Mouse (Mus musculus) kidney, embryonic 16.5 days (tissue): Measurements from ENCODE around the gene Vkorc1. TPM values are rescaled to one million over a fixed set of nuclear protein-coding genes. Genes with fewer than 3 reads are reported as not detected.

Experiments
- ATAC-seq: fragments of 200-750 bp; cut with Nextera tagmentation; 2 replicates; pipeline ENCODE4 v1.8.0; 2017; ENCODE audit warnings: moderate TSS enrichment; ENCODE audit not compliant: low FRiP score, low TSS enrichment
- H3K27ac ChIP-seq: fragments of 300-500 bp; sonication (generic); 2 replicates; pipeline ENCODE4 v1.5.1; 2014; ENCODE audit warnings: low read length
- H3K27me3 ChIP-seq: fragments of 300-500 bp; sonication (generic); 2 replicates; pipeline ENCODE4 v1.6.1; 2014; ENCODE audit warnings: low read length, control low read depth, mixed read lengths; ENCODE audit not compliant: insufficient read depth
- H3K36me3 ChIP-seq: fragments of 300-500 bp; sonication (generic); 2 replicates; pipeline ENCODE4 v1.6.1; 2014; ENCODE audit warnings: low read length, control low read depth, mixed read lengths; ENCODE audit not compliant: insufficient read depth
- H3K4me1 ChIP-seq: fragments of 300-500 bp; sonication (generic); 2 replicates; pipeline ENCODE4 v1.6.1; 2014; ENCODE audit warnings: low read length, control low read depth, mixed read lengths; ENCODE audit not compliant: insufficient read depth
- H3K4me2 ChIP-seq: fragments of 300-500 bp; sonication (generic); replicated peaks from 2 replicates; pipeline ENCODE4 v1.6.1; 2014; ENCODE audit warnings: low read depth, low read length
- H3K4me3 ChIP-seq: fragments of 300-500 bp; sonication (generic); 2 replicates; pipeline ENCODE4 v1.5.1; 2014; ENCODE audit warnings: mild to moderate bottlenecking, low read length
- H3K9ac ChIP-seq: fragments of 300-500 bp; sonication (generic); replicated peaks from 2 replicates; pipeline ENCODE4 v1.6.1; 2014; ENCODE audit warnings: low read length
- H3K9me3 ChIP-seq: fragments of 300-500 bp; sonication (generic); 2 replicates; pipeline ENCODE4 v1.6.1; 2016; ENCODE audit warnings: low read length, control low read depth
- WGBS: fragments of 180-500 bp; shearing (Covaris S2); extraction: QIAGEN DNeasy Blood & Tissue Kit; methylation state at CpG from one replicate; pipeline ENCODE4 v1.1.7; 2014; 5-methylcytosine and 5-hydroxymethylcytosine counted together
- polyA plus RNA-seq: library from polyadenylated mRNA; unstranded; fragments of >200 nt; fragmentation: Nextera tagmentation; extraction: Ambion mirVana; gene quantifications from 2 replicates; pipeline ENCODE4 v1.2.1, GENCODE M21; 2015

Gene Vkorc1
- polyA plus RNA-seq, 1 experiment from 2014 or later: 168 TPM

DNA sequence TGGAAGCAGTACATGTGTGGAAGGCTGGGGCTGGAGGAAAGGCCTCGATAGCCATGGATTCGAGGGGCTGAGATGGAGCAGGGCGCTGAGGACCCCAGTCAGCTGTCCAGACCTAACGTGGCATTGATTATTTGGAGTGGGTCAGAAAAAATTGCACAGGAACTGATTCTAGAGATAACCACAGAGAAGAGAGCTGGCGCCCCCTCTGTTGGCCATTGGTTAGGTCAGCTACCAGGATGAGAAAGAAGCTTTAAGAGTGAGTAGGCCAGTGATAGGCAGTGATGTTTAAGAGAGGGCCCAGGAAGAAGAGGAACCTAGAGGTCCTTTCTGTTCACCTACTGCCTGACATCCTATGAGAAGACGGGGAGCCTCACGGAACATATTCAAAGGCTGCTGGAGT, 23.9 kb upstream of the Vkorc1 start:
- Histone ChIP-seq H3K9ac (no peak overlapping the region), H3K9me3 (no peaks in the 10 kb centered on the region), H3K27me3 (no peaks in the 10 kb centered on the region), H3K4me1 (peaks cover 7% of the 10 kb centered on the region; the same call in 1 of the 2 replicates), H3K4me3 (no peak overlapping the region), H3K36me3 (peaks cover 29% of the 10 kb centered on the region), H3K4me2 (no peak overlapping the region), H3K27ac (no peak overlapping the region)
- no peak for ATAC-seq
- WGBS: 80% methylated on average over 7 of the region's 7 CpGs

DNA sequence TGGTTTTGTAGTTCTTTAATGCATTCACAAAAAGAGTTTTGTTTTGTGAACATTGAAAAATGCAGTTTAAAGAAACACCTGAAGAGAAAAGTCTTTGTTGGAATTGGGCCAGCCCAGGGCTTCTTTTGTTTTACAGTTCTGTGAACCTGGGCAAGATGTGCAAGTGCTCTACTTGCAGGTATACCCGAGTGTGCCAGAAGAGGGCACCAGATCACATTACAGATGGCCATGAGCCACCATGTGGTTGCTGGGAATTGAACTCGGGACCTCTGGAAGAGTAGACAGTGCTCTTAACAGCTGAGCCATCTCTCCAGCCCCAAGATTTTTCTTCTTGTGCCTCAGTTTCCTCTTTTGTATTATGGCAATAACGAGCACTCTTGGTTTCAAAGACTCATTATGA, 22.8 kb upstream of the Vkorc1 start:
- no peak overlapping the region for H3K9ac ChIP-seq
- H3K4me2 ChIP-seq: no peak overlapping the region
- no peak overlapping the region for H3K4me3 ChIP-seq
- H3K27me3 ChIP-seq: no peaks in the 10 kb centered on the region
- no peak for ATAC-seq
- H3K4me1 ChIP-seq: peaks cover 1% of the 10 kb centered on the region
- H3K27ac ChIP-seq: no peak overlapping the region
- H3K36me3 ChIP-seq: peaks cover 29% of the 10 kb centered on the region
- no peaks in the 10 kb centered on the region for H3K9me3 ChIP-seq
- WGBS: 61% methylated on average over 3 of the region's 3 CpGs

GRCm38 (mm10) chr7:127915293-127915692, 19.9 kb upstream of the Vkorc1 start:
- Histone ChIP-seq H3K4me1 (peaks cover 5% of the 10 kb centered on the region), H3K27ac (no peak overlapping the region), H3K9ac (no peak overlapping the region), H3K4me3 (no peak overlapping the region), H3K36me3 (peaks cover 26% of the 10 kb centered on the region), H3K27me3 (no peaks in the 10 kb centered on the region), H3K4me2 (no peak overlapping the region), H3K9me3 (no peaks in the 10 kb centered on the region)
- WGBS: 89% methylated on average over 12 of the region's 12 CpGs
- no peak for ATAC-seq

DNA sequence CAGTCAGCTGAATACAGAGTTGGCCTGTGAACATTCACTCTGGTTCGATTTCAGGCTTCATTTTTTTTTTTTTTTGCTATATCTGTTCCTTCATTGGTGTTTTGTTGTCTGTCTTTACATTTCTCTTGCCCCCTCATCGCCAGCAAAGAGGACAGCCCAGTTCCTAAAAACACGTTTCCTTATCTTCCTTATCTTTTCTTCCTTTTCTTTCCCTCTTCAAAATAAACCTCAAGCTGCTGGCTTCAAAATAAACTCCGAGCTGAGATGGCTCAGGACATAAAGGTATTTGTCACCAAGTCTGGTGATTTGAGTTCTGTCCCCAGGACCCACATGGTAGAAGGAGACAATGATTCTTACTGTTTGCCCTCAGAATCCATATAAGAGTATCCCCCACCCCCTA, 17.5 kb upstream of the Vkorc1 start:
- H3K4me1 ChIP-seq: peaks cover 5% of the 10 kb centered on the region
- H3K27me3 ChIP-seq: no peaks in the 10 kb centered on the region
- no peak for ATAC-seq
- no peaks in the 10 kb centered on the region for H3K9me3 ChIP-seq
- H3K4me3 ChIP-seq: peak overlapping the region; percentile 99
- peak overlapping the region; percentile 92 for H3K9ac ChIP-seq
- peaks cover 40% of the 10 kb centered on the region for H3K36me3 ChIP-seq
- peak overlapping the region; percentile 90 for H3K27ac ChIP-seq
- 25% methylated on average over 4 of the region's 4 CpGs for WGBS
- peak overlapping the region; percentile 78 for H3K4me2 ChIP-seq

- Histone ChIP-seq H3K27me3 (no peaks in the 10 kb centered on the region), H3K9ac (peak within 1 kb of the TSS; percentile 92), H3K4me3 (peak within 1 kb of the TSS; percentile 99), H3K4me2 (peak within 1 kb of the TSS; percentile 78), H3K36me3 (peaks cover 46% of the 10 kb centered on the region), H3K9me3 (no peaks in the 10 kb centered on the region), H3K4me1 (peaks cover 5% of the 10 kb centered on the region), H3K27ac (peak within 1 kb of the TSS; percentile 90)
- peak; percentile 97 for ATAC-seq
- WGBS: under 1% methylated on average over 40 of the region's 40 CpGs
These were observed 16.9 kb upstream of the Vkorc1 start, which contains the start of gene Kat8 for GRCm38 (mm10) chr7:127912190-127912871. TSS of gene Kat8 (plus strand) at chr7:127912516.

- Histone ChIP-seq H3K4me2 (no peak overlapping the region), H3K4me1 (peaks cover 17% of the 10 kb centered on the region), H3K36me3 (peaks cover 49% of the 10 kb centered on the region), H3K27me3 (no peaks in the 10 kb centered on the region), H3K4me3 (no peak overlapping the region), H3K27ac (no peak overlapping the region), H3K9me3 (no peaks in the 10 kb centered on the region), H3K9ac (no peak overlapping the region)
- ATAC-seq: no peak
- 90% methylated on average over 4 of the region's 4 CpGs for WGBS
These were observed 13.2 kb upstream of the Vkorc1 start for GRCm38 (mm10) chr7:127908656-127909055.

- Histone ChIP-seq H3K9ac (no peak overlapping the region), H3K4me1 (peaks cover 13% of the 10 kb centered on the region), H3K27me3 (no peaks in the 10 kb centered on the region), H3K27ac (no peak overlapping the region), H3K4me3 (no peak overlapping the region), H3K9me3 (no peaks in the 10 kb centered on the region), H3K36me3 (peaks cover 49% of the 10 kb centered on the region), H3K4me2 (no peak overlapping the region)
- 94% methylated on average over 12 of the region's 12 CpGs for WGBS
- no peak for ATAC-seq
These were observed 12.5 kb upstream of the Vkorc1 start for GRCm38 (mm10) chr7:127907939-127908338.

DNA sequence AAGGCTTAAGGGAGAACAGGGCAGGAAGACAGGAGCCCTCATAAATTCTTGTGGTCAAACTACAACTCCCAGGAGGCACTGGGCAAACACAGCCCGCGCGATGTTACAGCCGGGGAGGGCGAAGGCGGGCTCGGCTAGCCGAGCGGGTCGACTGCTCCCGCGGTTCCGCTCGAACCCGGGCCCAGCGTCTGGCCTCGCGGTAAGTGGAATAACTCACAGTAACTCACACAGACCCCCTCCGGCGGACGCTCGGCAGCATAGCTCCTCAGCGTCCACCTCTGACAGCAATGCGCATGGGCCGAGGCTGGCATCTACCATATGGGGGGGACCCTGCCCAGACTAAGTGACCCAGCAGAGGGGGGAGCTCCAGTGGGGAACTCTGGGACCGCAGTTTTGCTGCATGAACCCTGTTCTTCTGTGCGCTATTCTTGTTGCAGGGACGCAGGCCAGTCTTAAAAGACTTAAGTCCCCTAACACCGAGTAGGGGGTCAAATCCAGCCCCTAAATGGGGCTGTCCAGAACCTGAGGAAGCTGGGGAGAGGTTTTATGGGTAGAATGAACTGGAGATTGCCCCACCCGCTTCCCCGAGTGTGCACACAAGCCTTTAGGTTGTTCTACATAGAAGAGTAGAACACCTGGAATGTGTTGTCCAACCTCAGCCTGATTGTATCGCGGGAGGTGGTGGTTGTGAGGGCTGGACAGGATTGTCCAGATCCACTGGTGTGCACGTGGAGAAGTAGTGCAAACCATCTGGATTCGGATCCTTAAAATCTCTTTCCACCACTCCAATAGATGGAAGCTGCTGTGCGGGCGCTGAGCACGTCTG, 8.8 kb upstream of the Vkorc1 start, which contains the start of gene Bckdk:
Gene Bckdk (plus strand): TSS at position 112 of the 826 bp plus-strand sequence.
- peak within 1 kb of the TSS; percentile 91 for H3K4me3 ChIP-seq
- peak within 1 kb of the TSS; percentile 96 for H3K9ac ChIP-seq
- peak within 1 kb of the TSS; percentile 92 for H3K4me2 ChIP-seq
- H3K36me3 ChIP-seq: peaks cover 40% of the 10 kb centered on the region
- H3K27me3 ChIP-seq: no peaks in the 10 kb centered on the region
- no peaks in the 10 kb centered on the region for H3K9me3 ChIP-seq
- peak within 1 kb of the TSS; percentile 90 for H3K27ac ChIP-seq
- ATAC-seq: peak; percentile 92
- peaks cover 12% of the 10 kb centered on the region for H3K4me1 ChIP-seq
- WGBS: 4% methylated on average over 38 of the region's 38 CpGs

DNA sequence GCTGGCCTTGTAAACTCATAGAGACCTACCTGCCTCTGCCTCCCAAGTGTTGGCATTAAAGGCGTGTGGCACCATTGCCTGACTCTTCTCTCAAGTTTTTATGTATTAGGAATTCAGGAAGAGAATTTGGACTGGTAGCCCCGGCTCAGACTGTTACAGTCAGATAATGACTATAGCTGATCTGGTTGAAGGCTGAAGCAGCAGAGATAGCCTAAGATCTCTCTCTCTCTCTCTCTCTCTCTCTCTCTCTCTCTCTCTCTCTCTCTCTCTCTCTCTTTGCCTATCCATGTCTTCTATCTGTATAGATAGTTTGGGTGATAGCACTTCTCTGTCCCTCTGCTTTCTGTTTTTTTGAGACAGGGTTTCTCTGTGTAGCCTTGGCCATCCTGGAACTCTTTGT, 6.4 kb upstream of the Vkorc1 start:
- Histone ChIP-seq H3K9me3 (no peaks in the 10 kb centered on the region), H3K4me3 (no peak overlapping the region), H3K27me3 (no peaks in the 10 kb centered on the region), H3K4me1 (peaks cover 12% of the 10 kb centered on the region), H3K36me3 (peaks cover 17% of the 10 kb centered on the region), H3K9ac (no peak overlapping the region), H3K27ac (no peak overlapping the region), H3K4me2 (no peak overlapping the region)
- ATAC-seq: no peak
- 76% methylated on average over 2 of the region's 2 CpGs for WGBS

GRCm38 (mm10) chr7:127899997-127900396, 4.6 kb upstream of the Vkorc1 start:
- no peak overlapping the region for H3K4me3 ChIP-seq
- no peak overlapping the region for H3K27ac ChIP-seq
- no peaks in the 10 kb centered on the region for H3K9me3 ChIP-seq
- ATAC-seq: no peak
- H3K4me1 ChIP-seq: peaks cover 8% of the 10 kb centered on the region
- 37% methylated on average over 7 of the region's 7 CpGs for WGBS
- H3K36me3 ChIP-seq: no peaks in the 10 kb centered on the region
- no peak overlapping the region for H3K4me2 ChIP-seq
- no peaks in the 10 kb centered on the region for H3K27me3 ChIP-seq
- H3K9ac ChIP-seq: no peak overlapping the region
